Mouse (Mus musculus) heart, adult 9 months (tissue): ENCODE results near the gene Arl5a.

Source experiments
- DNase-seq, 2 experiments: peaks; one replicate each; pipeline ENCODE4 v3.0.0; 2022; ENCODE audit warnings: low spot score in 2 of 2

Gene Arl5a

DNA sequence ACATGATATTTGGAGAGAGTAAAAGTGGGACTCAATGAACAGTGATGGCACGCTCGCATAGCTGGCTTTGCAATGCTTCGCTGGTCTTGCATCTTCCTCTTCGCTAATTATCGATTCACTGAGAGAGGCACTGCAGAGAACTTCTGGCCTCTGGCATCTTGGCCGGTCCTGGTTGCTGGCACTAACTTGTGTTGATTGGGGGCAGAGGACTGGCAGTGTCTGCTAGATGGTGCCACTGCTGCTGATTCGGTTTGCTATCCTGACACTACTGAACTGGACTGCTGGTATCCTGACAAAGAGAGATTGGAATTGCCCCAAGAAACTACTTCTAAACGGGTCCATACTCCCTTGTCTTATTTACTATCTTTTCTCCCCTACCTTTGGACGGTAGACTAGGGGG lies 63.6 kb downstream of the Arl5a start:
- no peak for DNase-seq

DNA sequence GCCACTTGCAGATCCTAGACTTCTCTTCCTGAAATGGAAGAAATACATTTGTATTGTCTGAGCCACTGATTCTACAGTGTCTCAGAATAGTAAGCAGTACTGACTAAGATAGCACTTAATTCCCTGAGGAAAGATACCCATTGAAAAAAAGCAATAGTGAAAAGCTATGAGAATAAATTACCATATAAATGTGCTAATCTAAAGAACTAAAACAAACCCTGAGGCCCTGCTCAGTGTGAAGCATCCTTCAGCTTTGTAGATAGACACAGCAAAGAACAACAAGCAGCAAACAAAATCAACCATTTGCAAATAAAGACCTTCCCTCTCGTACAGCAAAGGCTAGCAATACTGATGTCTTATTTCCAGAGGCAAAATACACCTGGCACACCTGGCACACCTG lies 65.0 kb downstream of the Arl5a start:
- DNase-seq: no peak

- DNase-seq: no peak
Measured at GRCm38 (mm10) chr2:52358156-52358555, 66.5 kb downstream of the Arl5a start.

DNA sequence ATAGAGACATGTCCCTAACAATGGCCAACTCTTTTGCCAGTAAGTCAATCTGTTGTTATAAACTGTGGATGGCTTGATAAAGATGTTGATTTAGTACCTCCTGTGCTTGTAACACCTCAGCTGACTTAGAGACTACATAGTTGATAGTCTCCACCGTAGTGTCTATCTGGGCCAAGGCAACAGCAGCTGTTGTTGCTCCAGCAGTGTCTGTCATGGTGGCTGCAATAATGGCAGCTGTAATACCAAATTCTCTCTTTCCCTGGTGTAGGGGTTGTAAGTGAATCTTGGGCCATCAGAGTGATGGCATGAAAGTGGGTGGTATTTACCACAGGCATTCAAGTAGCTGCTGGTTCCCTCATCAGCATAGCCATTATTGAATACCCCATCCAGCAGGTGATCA lies 73.7 kb downstream of the Arl5a start:
- DNase-seq: no peak
